Mouse (Mus musculus) olfactory bulb, adult 2 months (tissue): ENCODE measurements around the gene Ska2. TPM values are rescaled to one million over a fixed set of nuclear protein-coding genes. Genes with fewer than 3 reads are reported as not detected.

Experiments used
- H3K27ac ChIP-seq: fragments of 200-500 bp; 2 replicates; pipeline ENCODE4 v1.5.1; 2012; ENCODE audit warnings: low read depth, low read length; ENCODE audit not compliant: insufficient read depth
- H3K4me1 ChIP-seq: fragments of 200-500 bp; 2 replicates; pipeline ENCODE4 v1.6.1; 2012; ENCODE audit warnings: low read length; ENCODE audit not compliant: control insufficient read depth, insufficient read depth
- H3K4me3 ChIP-seq: fragments of 200-500 bp; 2 replicates; pipeline ENCODE4 v1.5.1; 2012; ENCODE audit warnings: mild to moderate bottlenecking, low read depth, low read length, moderate library complexity; ENCODE audit not compliant: insufficient read depth
- CTCF ChIP-seq: fragments of 200-500 bp; IDR thresholded peaks from 2 replicates; pipeline ENCODE4 v1.5.1; 2012; ENCODE audit warnings: low read depth, mild to moderate bottlenecking, low read length, moderate library complexity; ENCODE audit not compliant: insufficient read depth
- POLR2A ChIP-seq: fragments of 200-500 bp; IDR thresholded peaks from 2 replicates; pipeline ENCODE4 v1.6.1; 2012; ENCODE audit warnings: mild to moderate bottlenecking, low read depth, low read length, moderate library complexity; ENCODE audit not compliant: insufficient read depth
- WGBS: fragments of 180-500 bp; shearing (Covaris S2); methylation state at CpG from one replicate; pipeline ENCODE4 v1.1.7; 2018; 5-methylcytosine and 5-hydroxymethylcytosine counted together
- polyA plus RNA-seq: library from polyadenylated mRNA; stranded (reverse); fragments of >200 nt; gene quantifications from 2 replicates; pipeline ENCODE4 v1.2.4, GENCODE M21; 2012; ENCODE audit warnings: low replicate concordance; ENCODE audit not compliant: missing spikeins, insufficient read depth, insufficient read length

The Ska2 gene
- polyA plus RNA-seq, 1 experiment: not detected

GRCm38 (mm10) chr11:87087142-87087541 is 21.9 kb upstream of the Ska2 start:
- H3K4me3 ChIP-seq: no peak overlapping the region
- TF ChIP-seq POLR2A (no peak), CTCF (no peak)

GRCm38 (mm10) chr11:87108409-87108754 is 652 bp upstream of the Ska2 start, which contains the start of gene Prr11:
Prr11 (minus strand) TSS chr11:87108708.
- peak within 1 kb of the TSS; percentile 65 for H3K27ac ChIP-seq
- no peak for TF ChIP-seq POLR2A
- TF ChIP-seq CTCF: no peak
- WGBS: under 1% methylated on average over 14 of the region's 14 CpGs
- peak within 1 kb of the TSS; percentile 88 for H3K4me3 ChIP-seq
- H3K4me1 ChIP-seq: no peaks in the 10 kb centered on the region

More at GRCm38 (mm10) chr11:87087142-87087541, 21.9 kb upstream of the Ska2 start:
- H3K27ac ChIP-seq: no peak overlapping the region
- WGBS: 41% methylated on average over 2 of the region's 2 CpGs
- peaks cover 13% of the 10 kb centered on the region for H3K4me1 ChIP-seq

- no peaks in the 10 kb centered on the region for H3K4me1 ChIP-seq
- WGBS: under 1% methylated on average over 42 of the region's 42 CpGs
- peak overlapping the region; percentile 88 for H3K4me3 ChIP-seq
- TF ChIP-seq CTCF (no peak), POLR2A (no peak)
- peak overlapping the region; percentile 65 for H3K27ac ChIP-seq
Observed at GRCm38 (mm10) chr11:87109519-87110171, 611 bp downstream of the Ska2 start.

- 4% methylated on average over 9 of the region's 9 CpGs for WGBS
- TF ChIP-seq POLR2A (no peak), CTCF (no peak)
- no peak overlapping the region for H3K27ac ChIP-seq
Observed at GRCm38 (mm10) chr11:87110172-87110909, 1.3 kb downstream of the Ska2 start.

GRCm38 (mm10) chr11:87121864-87122263 is 12.8 kb downstream of the Ska2 start:
- TF ChIP-seq POLR2A (no peak), CTCF (no peak)
- H3K27ac ChIP-seq: no peak overlapping the region
- WGBS: 52% methylated on average over 8 of the region's 8 CpGs
- no peaks in the 10 kb centered on the region for H3K4me1 ChIP-seq
- H3K4me3 ChIP-seq: no peak overlapping the region

More at GRCm38 (mm10) chr11:87110172-87110909, 1.3 kb downstream of the Ska2 start:
- Histone ChIP-seq H3K4me1 (no peaks in the 10 kb centered on the region), H3K4me3 (peak overlapping the region; percentile 88)

- H3K4me1 ChIP-seq: peaks cover 5% of the 10 kb centered on the region; the same call in 1 of the 2 replicates
- WGBS: 41% methylated on average over 4 of the region's 4 CpGs
- TF ChIP-seq POLR2A (no peak), CTCF (no peak)
- H3K27ac ChIP-seq: no peak overlapping the region
- no peak overlapping the region for H3K4me3 ChIP-seq
Observed at GRCm38 (mm10) chr11:87125562-87125961, 16.5 kb downstream of the Ska2 start.

GRCm38 (mm10) chr11:87126281-87126823 is 17.3 kb downstream of the Ska2 start:
- WGBS: 1% methylated on average over 12 of the region's 12 CpGs
- Histone ChIP-seq H3K4me3 (peak overlapping the region; percentile 94), H3K4me1 (peaks cover 5% of the 10 kb centered on the region; the same call in 1 of the 2 replicates), H3K27ac (peak overlapping the region; percentile 46; the same call in 1 of the 2 replicates)
- TF ChIP-seq CTCF (no peak), POLR2A (no peak)

GRCm38 (mm10) chr11:87126824-87127816 is 18.1 kb downstream of the Ska2 start, which contains the start of gene Trim37:
Trim37 (plus strand) TSS chr11:87127077.
- peak within 1 kb of the TSS; percentile 94 for H3K4me3 ChIP-seq
- under 1% methylated on average over 103 of the region's 105 CpGs for WGBS
- peaks cover 5% of the 10 kb centered on the region; the same call in 1 of the 2 replicates for H3K4me1 ChIP-seq
- H3K27ac ChIP-seq: peak within 1 kb of the TSS; percentile 69
- TF ChIP-seq CTCF (no peak), POLR2A (peak; percentile 73)
